Mouse (Mus musculus) forebrain, postnatal 0 days (tissue): ENCODE results near the gene Zfp811. TPM values are rescaled to one million over a fixed set of nuclear protein-coding genes. Genes with fewer than 3 reads are reported as not detected.

Source experiments
- ATAC-seq: fragments of 200-750 bp; cut with Nextera tagmentation; 2 replicates; pipeline ENCODE4 v1.8.0; 2017; ENCODE audit warnings: mild to moderate bottlenecking, moderate library complexity
- DNase-seq: peaks from one replicate; pipeline ENCODE4 v3.0.0-alpha.2; 2015
- H3K27ac ChIP-seq: fragments of 300-500 bp; sonication (generic); 2 replicates; pipeline ENCODE4 v1.5.1; 2014; ENCODE audit warnings: low read depth, mild to moderate bottlenecking, antibody characterized with exemption, low read length, moderate library complexity, mixed read lengths
- H3K27me3 ChIP-seq: fragments of 300-500 bp; sonication (generic); 2 replicates; pipeline ENCODE4 v1.6.1; 2014; ENCODE audit warnings: mild to moderate bottlenecking, low read length, mixed read lengths; ENCODE audit not compliant: insufficient read depth
- H3K36me3 ChIP-seq: fragments of 300-500 bp; sonication (generic); 2 replicates; pipeline ENCODE4 v1.6.1; 2014; ENCODE audit warnings: mild to moderate bottlenecking, moderate library complexity; ENCODE audit not compliant: insufficient read depth
- H3K4me1 ChIP-seq: fragments of 300-500 bp; sonication (generic); 2 replicates; pipeline ENCODE4 v1.6.1; 2014; ENCODE audit warnings: antibody characterized with exemption; ENCODE audit not compliant: insufficient read depth
- H3K4me2 ChIP-seq: fragments of 300-500 bp; sonication (generic); 2 replicates; pipeline ENCODE4 v1.6.1; 2014; ENCODE audit warnings: low read depth, mild to moderate bottlenecking, moderate library complexity
- H3K4me3 ChIP-seq: fragments of 300-500 bp; sonication (generic); 2 replicates; pipeline ENCODE4 v1.5.1; 2014; ENCODE audit warnings: low read depth, low read length, mixed read lengths
- H3K9ac ChIP-seq: fragments of 300-500 bp; sonication (generic); 2 replicates; pipeline ENCODE4 v1.6.1; 2014; ENCODE audit warnings: mild to moderate bottlenecking
- H3K9me3 ChIP-seq: fragments of 300-500 bp; sonication (generic); 2 replicates; pipeline ENCODE4 v1.6.1; 2016; ENCODE audit warnings: low read length
- CTCF ChIP-seq: sonication (generic); IDR thresholded peaks from 2 replicates; pipeline ENCODE4 v1.5.1; 2016; ENCODE audit warnings: antibody characterized with exemption, control low read depth, low read depth
- WGBS: fragments of 180-500 bp; shearing (Covaris S2); extraction: QIAGEN DNeasy Blood & Tissue Kit; methylation state at CpG from one replicate; pipeline ENCODE4 v1.1.7; 2014; 5-methylcytosine and 5-hydroxymethylcytosine counted together
- polyA plus RNA-seq: library from polyadenylated mRNA; unstranded; fragments of >200 nt; fragmentation: Nextera tagmentation; extraction: Ambion mirVana; gene quantifications from 2 replicates; pipeline ENCODE4 v1.2.1, GENCODE M21; 2015
- total RNA-seq: library from RNA; depleted of rRNA; stranded (reverse); fragments of >200 nt; gene quantifications from 2 replicates; pipeline ENCODE4 v1.2.3, GENCODE M21; 2014

Zfp811 gene
- total and polyA plus RNA-seq, 2 experiments from 2014 or later: 19.7 to 25.0 TPM

- 1% methylated on average over 35 of the region's 35 CpGs for WGBS
- Histone ChIP-seq H3K9ac (peak within 1 kb of the TSS; percentile 99), H3K27ac (peak within 1 kb of the TSS; percentile 87), H3K36me3 (no peaks in the 10 kb centered on the region), H3K4me3 (peak within 1 kb of the TSS; percentile 82), H3K27me3 (no peaks in the 10 kb centered on the region), H3K4me1 (peaks cover 6% of the 10 kb centered on the region; the same call in 1 of the 2 replicates), H3K4me2 (peak within 1 kb of the TSS; percentile 60), H3K9me3 (no peaks in the 10 kb centered on the region)
- ATAC-seq: peak; percentile 100
- DNase-seq: peak; percentile 94
- no peak for TF ChIP-seq CTCF
Observed at GRCm38 (mm10) chr17:32829540-32830417, 20.0 kb upstream of the Zfp811 start, which contains the start of gene Zfp799. Zfp799 (minus strand) TSS chr17:32830261.

- WGBS: 69% methylated on average over 1 of the region's 1 CpGs
- no peak overlapping the region for H3K27ac ChIP-seq
- no peak overlapping the region for H3K4me2 ChIP-seq
Observed at GRCm38 (mm10) chr17:32816074-32816784, 6.5 kb upstream of the Zfp811 start.

GRCm38 (mm10) chr17:32814136-32814535 lies 4.4 kb upstream of the Zfp811 start:
- TF ChIP-seq CTCF: no peak
- ATAC-seq: no peak
- no peak overlapping the region for H3K9ac ChIP-seq
- H3K4me1 ChIP-seq: no peaks in the 10 kb centered on the region
- H3K27me3 ChIP-seq: no peaks in the 10 kb centered on the region
- DNase-seq: no peak
- 78% methylated on average over 7 of the region's 7 CpGs for WGBS
- H3K27ac ChIP-seq: no peak overlapping the region
- no peaks in the 10 kb centered on the region for H3K9me3 ChIP-seq
- no peak overlapping the region for H3K4me3 ChIP-seq
- H3K4me2 ChIP-seq: no peak overlapping the region
- peaks cover 15% of the 10 kb centered on the region for H3K36me3 ChIP-seq

More at GRCm38 (mm10) chr17:32816074-32816784, 6.5 kb upstream of the Zfp811 start:
- Histone ChIP-seq H3K4me1 (no peaks in the 10 kb centered on the region), H3K27me3 (no peaks in the 10 kb centered on the region), H3K9ac (no peak overlapping the region), H3K9me3 (no peaks in the 10 kb centered on the region), H3K36me3 (peaks cover 33% of the 10 kb centered on the region), H3K4me3 (no peak overlapping the region)
- TF ChIP-seq CTCF: no peak
- no peak for DNase-seq
- ATAC-seq: peak; percentile 50; the same call in 1 of the 2 replicates

- H3K27ac ChIP-seq: no peak overlapping the region
- whole genome bisulfite sequencing: 35% methylated on average over 1 of the region's 1 CpGs
- no peak overlapping the region for H3K4me2 ChIP-seq
- H3K36me3 ChIP-seq: no peaks in the 10 kb centered on the region
- H3K4me1 ChIP-seq: peaks cover 3% of the 10 kb centered on the region; the same call in 1 of the 2 replicates
- no peak overlapping the region for H3K9ac ChIP-seq
- no peak for DNase-seq
- no peak overlapping the region for H3K4me3 ChIP-seq
- no peaks in the 10 kb centered on the region for H3K9me3 ChIP-seq
- no peak for ATAC-seq
- no peak for TF ChIP-seq CTCF
- no peaks in the 10 kb centered on the region for H3K27me3 ChIP-seq
Observed at GRCm38 (mm10) chr17:32810648-32811047, 917 bp upstream of the Zfp811 start.

GRCm38 (mm10) chr17:32808921-32809320 lies 810 bp downstream of the Zfp811 start:
- Histone ChIP-seq H3K4me2 (peak overlapping the region; percentile 82), H3K27ac (peak overlapping the region; percentile 87), H3K9ac (peak overlapping the region; percentile 72), H3K9me3 (no peaks in the 10 kb centered on the region), H3K4me3 (peak overlapping the region; percentile 51), H3K4me1 (peaks cover 3% of the 10 kb centered on the region; the same call in 1 of the 2 replicates), H3K27me3 (no peaks in the 10 kb centered on the region), H3K36me3 (no peaks in the 10 kb centered on the region)
- DNase-seq (peak; percentile 61), ATAC-seq (no peak)
- 3% methylated on average over 8 of the region's 8 CpGs for WGBS
- TF ChIP-seq CTCF: no peak

- Histone ChIP-seq H3K27ac (no peak overlapping the region), H3K9me3 (no peaks in the 10 kb centered on the region), H3K9ac (no peak overlapping the region), H3K4me1 (peaks cover 20% of the 10 kb centered on the region), H3K27me3 (no peaks in the 10 kb centered on the region), H3K4me3 (no peak overlapping the region), H3K4me2 (no peak overlapping the region), H3K36me3 (0 out of 2 replicates have a peak, but pooled peaks cover 1% of the 10 kb centered on the region)
- no peak for ATAC-seq
- no peak for DNase-seq
- no peak for TF ChIP-seq CTCF
- 77% methylated on average over 8 of the region's 8 CpGs for WGBS
Observed at GRCm38 (mm10) chr17:32789244-32789643, 20.5 kb downstream of the Zfp811 start.
